Mouse (Mus musculus): ENCODE results near the gene Tnfrsf18.

- TF ChIP-seq GATA1 (IDR thresholded peaks at IDR 0.05; ENCODE audit: borderline replicate concordance, low read length) (no peak), FLI1 (IDR thresholded peaks at IDR 0.05; ENCODE audit: low read length) (no peak)
These were observed 34.1 kb upstream of the Tnfrsf18 start for GRCm38 (mm10) chr4:155991908-155992230.

Measured in megakaryocyte, embryonic 14.5 days (primary cell).